Mouse (Mus musculus) lung, postnatal 0 days (tissue): ENCODE measurements around the gene Ccdc96. TPM values are rescaled to one million over a fixed set of nuclear protein-coding genes. Genes with fewer than 3 reads are reported as not detected.

Source experiments
- ATAC-seq: fragments of 200-750 bp; cut with Nextera tagmentation; 2 replicates; pipeline ENCODE4 v1.8.0; 2017; ENCODE audit warnings: moderate library complexity
- DNase-seq: peaks from one replicate; pipeline ENCODE4 v3.0.0-alpha.2; 2016; ENCODE audit warnings: low spot score
- H3K27ac ChIP-seq: fragments of 300-500 bp; sonication (generic); 2 replicates; pipeline ENCODE4 v1.5.1; 2014; ENCODE audit warnings: antibody characterized with exemption, mild to moderate bottlenecking, low read length, mixed read lengths
- H3K27me3 ChIP-seq: fragments of 300-500 bp; sonication (generic); replicated peaks from 2 replicates; pipeline ENCODE4 v1.6.1; 2014; ENCODE audit warnings: low read length, mixed read lengths; ENCODE audit not compliant: insufficient read depth
- H3K36me3 ChIP-seq: fragments of 300-500 bp; sonication (generic); 2 replicates; pipeline ENCODE4 v1.6.1; 2014; ENCODE audit warnings: low read length, mixed read lengths; ENCODE audit not compliant: insufficient read depth
- H3K4me1 ChIP-seq: fragments of 300-500 bp; sonication (generic); 2 replicates; pipeline ENCODE4 v1.6.1; 2014; ENCODE audit warnings: antibody characterized with exemption, low read depth, low read length, mixed read lengths; ENCODE audit not compliant: insufficient read depth
- H3K4me2 ChIP-seq: fragments of 300-500 bp; sonication (generic); replicated peaks from 2 replicates; pipeline ENCODE4 v1.6.1; 2014; ENCODE audit warnings: low read depth, mild to moderate bottlenecking, low read length, moderate library complexity, mixed read lengths
- H3K4me3 ChIP-seq: fragments of 300-500 bp; sonication (generic); 2 replicates; pipeline ENCODE4 v1.5.1; 2014; ENCODE audit warnings: low read depth, low read length
- H3K9ac ChIP-seq: fragments of 300-500 bp; sonication (generic); replicated peaks from 2 replicates; pipeline ENCODE4 v1.6.1; 2014; ENCODE audit warnings: low read depth, mild to moderate bottlenecking
- H3K9me3 ChIP-seq: fragments of 300-500 bp; sonication (generic); 2 replicates; pipeline ENCODE4 v1.6.1; 2016; ENCODE audit warnings: low read length, mixed read lengths
- CTCF ChIP-seq: IDR thresholded peaks from 2 replicates; pipeline ENCODE4 v1.5.1; 2016; ENCODE audit warnings: antibody characterized with exemption, mild to moderate bottlenecking
- EP300 ChIP-seq: IDR thresholded peaks from 2 replicates; pipeline ENCODE4 v1.6.1; 2016; ENCODE audit warnings: antibody characterized with exemption, mild to moderate bottlenecking, control low read depth
- WGBS: fragments of 180-500 bp; shearing (Covaris S2); extraction: QIAGEN DNeasy Blood & Tissue Kit; methylation state at CpG from one replicate; pipeline ENCODE4 v1.1.7; 2014; 5-methylcytosine and 5-hydroxymethylcytosine counted together
- polyA plus RNA-seq: library from polyadenylated mRNA; unstranded; fragments of >200 nt; fragmentation: Nextera tagmentation; extraction: Ambion mirVana; gene quantifications from 2 replicates; pipeline ENCODE4 v1.2.1, GENCODE M21; 2015

The Ccdc96 gene
- polyA plus RNA-seq, 1 experiment from 2014 or later: 2.1 TPM

GRCm38 (mm10) chr5:36458926-36459325 lies 25.5 kb upstream of the Ccdc96 start:
- WGBS: 3% methylated on average over 4 of the region's 4 CpGs
- Histone ChIP-seq H3K4me2 (no peak overlapping the region), H3K4me1 (no peaks in the 10 kb centered on the region; the same call in 1 of the 2 replicates), H3K4me3 (no peak overlapping the region), H3K36me3 (no peaks in the 10 kb centered on the region), H3K27ac (no peak overlapping the region), H3K27me3 (no peaks in the 10 kb centered on the region), H3K9ac (no peak overlapping the region), H3K9me3 (no peaks in the 10 kb centered on the region)
- ATAC-seq (no peak), DNase-seq (peak; percentile 53)
- no peak for TF ChIP-seq EP300
- peak; percentile 71 for TF ChIP-seq CTCF

GRCm38 (mm10) chr5:36460712-36461111 lies 23.7 kb upstream of the Ccdc96 start:
- no peak overlapping the region for H3K27ac ChIP-seq
- no peaks in the 10 kb centered on the region for H3K9me3 ChIP-seq
- ATAC-seq: no peak
- WGBS: 79% methylated on average over 2 of the region's 2 CpGs
- no peaks in the 10 kb centered on the region for H3K36me3 ChIP-seq
- H3K27me3 ChIP-seq: no peaks in the 10 kb centered on the region
- no peak overlapping the region for H3K4me2 ChIP-seq
- DNase-seq: no peak
- H3K9ac ChIP-seq: no peak overlapping the region
- TF ChIP-seq EP300: no peak
- TF ChIP-seq CTCF: no peak
- no peak overlapping the region for H3K4me3 ChIP-seq
- H3K4me1 ChIP-seq: peaks cover 6% of the 10 kb centered on the region

DNA sequence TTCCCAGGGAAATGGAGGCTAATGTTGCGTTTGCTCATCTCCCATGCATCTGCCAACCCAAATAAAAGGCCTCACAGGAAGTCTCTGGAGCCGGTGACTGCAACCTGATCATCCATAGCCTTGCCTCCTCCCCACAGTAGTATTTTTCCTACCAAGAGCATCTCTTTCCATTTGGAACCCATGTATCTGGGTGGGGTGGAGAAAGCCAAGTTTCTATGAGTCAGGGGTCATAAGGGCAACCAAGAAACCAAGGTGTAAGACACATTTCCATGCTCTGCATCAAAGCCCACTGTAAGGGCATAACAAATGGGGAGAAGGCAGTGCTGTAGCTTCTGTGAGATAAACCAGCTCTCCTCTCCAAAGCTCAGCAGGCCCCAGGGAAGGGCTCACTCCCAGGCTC lies 23.2 kb upstream of the Ccdc96 start:
- H3K4me2 ChIP-seq: no peak overlapping the region
- H3K9me3 ChIP-seq: no peaks in the 10 kb centered on the region
- H3K9ac ChIP-seq: no peak overlapping the region
- no peak for TF ChIP-seq CTCF
- TF ChIP-seq EP300: no peak
- no peak overlapping the region for H3K4me3 ChIP-seq
- H3K36me3 ChIP-seq: no peaks in the 10 kb centered on the region
- H3K27me3 ChIP-seq: no peaks in the 10 kb centered on the region
- H3K4me1 ChIP-seq: peaks cover 11% of the 10 kb centered on the region
- no peak for ATAC-seq
- 52% methylated on average over 2 of the region's 2 CpGs for WGBS
- DNase-seq: no peak
- H3K27ac ChIP-seq: no peak overlapping the region

DNA sequence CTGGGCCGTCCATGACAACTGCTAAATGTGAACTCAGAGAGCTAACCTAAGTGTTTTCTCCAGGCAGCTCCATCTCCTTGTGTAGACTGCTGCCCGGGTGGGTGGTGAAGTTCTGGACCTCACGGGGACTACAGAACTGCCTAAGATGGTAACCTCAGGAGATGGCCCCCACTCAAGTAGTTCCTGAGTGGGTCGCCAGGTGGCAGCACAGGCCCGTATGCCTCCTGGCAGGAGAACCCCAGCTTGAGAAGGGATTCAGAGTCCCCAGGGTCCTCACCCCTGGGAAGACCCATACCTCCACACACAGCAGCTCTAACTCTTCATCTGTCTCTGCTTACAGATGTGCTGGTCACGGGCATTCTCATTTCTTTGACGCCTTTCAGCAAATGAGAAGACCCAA lies 21.6 kb upstream of the Ccdc96 start:
- ATAC-seq: no peak
- DNase-seq: peak; percentile 62
- Histone ChIP-seq H3K36me3 (no peaks in the 10 kb centered on the region), H3K4me1 (peaks cover 11% of the 10 kb centered on the region), H3K9me3 (no peaks in the 10 kb centered on the region), H3K4me2 (no peak overlapping the region), H3K27ac (no peak overlapping the region), H3K27me3 (no peaks in the 10 kb centered on the region), H3K4me3 (no peak overlapping the region), H3K9ac (no peak overlapping the region)
- TF ChIP-seq CTCF (peak; percentile 94), EP300 (no peak)
- 12% methylated on average over 7 of the region's 7 CpGs for WGBS

GRCm38 (mm10) chr5:36463391-36463790 lies 21.0 kb upstream of the Ccdc96 start:
- Histone ChIP-seq H3K27me3 (no peaks in the 10 kb centered on the region), H3K4me1 (peaks cover 11% of the 10 kb centered on the region), H3K27ac (no peak overlapping the region), H3K4me2 (no peak overlapping the region), H3K9ac (no peak overlapping the region), H3K36me3 (no peaks in the 10 kb centered on the region), H3K4me3 (no peak overlapping the region), H3K9me3 (no peaks in the 10 kb centered on the region)
- ATAC-seq: no peak
- WGBS: 55% methylated on average over 5 of the region's 5 CpGs
- DNase-seq: no peak
- TF ChIP-seq CTCF (no peak), EP300 (no peak)

- ATAC-seq: peak; percentile 96
- WGBS: under 1% methylated on average over 65 of the region's 68 CpGs
These were observed 19.4 kb upstream of the Ccdc96 start, which contains the start of gene Grpel1 for GRCm38 (mm10) chr5:36464709-36465661. Gene Grpel1 (plus strand): TSS chr5:36464998.

More at GRCm38 (mm10) chr5:36464709-36465661, 19.4 kb upstream of the Ccdc96 start, which contains the start of gene Grpel1:
- Histone ChIP-seq H3K4me3 (peak within 1 kb of the TSS; percentile 89), H3K36me3 (peaks cover 8% of the 10 kb centered on the region; the same call in 1 of the 2 replicates), H3K9me3 (no peaks in the 10 kb centered on the region), H3K9ac (peak within 1 kb of the TSS; percentile 79), H3K4me1 (peaks cover 11% of the 10 kb centered on the region), H3K4me2 (peak within 1 kb of the TSS; percentile 86), H3K27ac (peak within 1 kb of the TSS; percentile 84), H3K27me3 (no peaks in the 10 kb centered on the region)
- TF ChIP-seq EP300 (no peak), CTCF (no peak)
- peak; percentile 100 for DNase-seq
